In the genomic region with DNA sequence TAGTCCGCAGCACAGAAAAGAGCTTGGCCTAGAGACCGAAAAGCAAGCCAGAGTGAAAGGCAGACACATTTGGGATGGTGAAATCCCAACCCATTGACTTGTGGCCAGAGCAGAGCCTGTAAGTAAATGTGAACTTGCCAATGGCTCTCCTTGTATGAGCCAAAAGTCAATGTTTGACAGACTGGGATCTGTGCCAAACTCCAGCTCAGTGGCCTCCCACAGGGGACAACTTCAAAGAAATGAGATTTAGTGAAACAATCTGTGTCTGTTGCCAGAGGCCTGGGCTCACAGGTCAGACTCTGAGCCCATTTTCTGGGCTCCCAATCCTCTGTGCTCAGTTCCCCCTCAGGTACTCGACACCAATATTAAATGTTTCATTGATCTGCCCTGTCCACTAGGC, we compare ENCODE assay signal across 10 mouse cellular contexts.
A peak's percentile ranks its signal among the peaks of the same experiment; 100 is the strongest.
DNase-seq lines count a peak whose midpoint lies in the region; ATAC-seq lines count a peak whose summit lies in the region.
"Had no signal": no experiment of that assay in that cellular context is flagged by ENCODE, and none has a peak within 500 bp of the region (broad histone marks: within the 10 kb centered on the region; RNA-seq: fewer than 3 reads in every experiment).

No protein-coding gene starts in this region.

- H3K4me3 ChIP-seq in forebrain, embryonic 14.5 days (ENCODE audit: low read depth, low read length): no peak overlapping the region
- H3K4me3 ChIP-seq in forebrain, embryonic 10.5 days: no peak overlapping the region
- H3K4me3 ChIP-seq in hindbrain, embryonic 16.5 days (ENCODE audit: low read length): no peak overlapping the region
- H3K4me3 ChIP-seq in liver, embryonic 13.5 days (replicated peaks): no peak overlapping the region
- H3K4me3 ChIP-seq in stomach, embryonic 15.5 days (replicated peaks): no peak overlapping the region
- H3K4me3 ChIP-seq: embryonic facial prominence, embryonic 12.5 days; neural tube, embryonic 12.5 days had no signal

- 84% methylated on average over 3 of the region's 3 CpGs for WGBS in forebrain, embryonic 14.5 days
- whole genome bisulfite sequencing in forebrain, embryonic 10.5 days: 87% methylated on average over 3 of the region's 3 CpGs
- 54% methylated on average over 3 of the region's 3 CpGs for WGBS in hindbrain, embryonic 16.5 days
- 64% methylated on average over 3 of the region's 3 CpGs for WGBS in liver, embryonic 13.5 days (ENCODE audit: insufficient replicate concordance)
- WGBS in stomach, embryonic 15.5 days: 65% methylated on average over 3 of the region's 3 CpGs

- no peaks in the 10 kb centered on the region for H3K36me3 ChIP-seq in forebrain, embryonic 14.5 days (ENCODE audit: control insufficient read depth, insufficient read depth, low read length)
- H3K36me3 ChIP-seq in forebrain, embryonic 10.5 days (replicated peaks): peaks cover 18% of the 10 kb centered on the region
- H3K36me3 ChIP-seq in hindbrain, embryonic 16.5 days (ENCODE audit: control insufficient read depth, insufficient read depth, low read length): no peaks in the 10 kb centered on the region; the same call in 1 of the 2 replicates
- no peaks in the 10 kb centered on the region for H3K36me3 ChIP-seq in liver, embryonic 13.5 days
- H3K36me3 ChIP-seq in stomach, embryonic 15.5 days: no peaks in the 10 kb centered on the region

- H3K9ac ChIP-seq in forebrain, embryonic 14.5 days (ENCODE audit: low read length): no peak overlapping the region
- no peak overlapping the region for H3K9ac ChIP-seq in hindbrain, embryonic 16.5 days (ENCODE audit: low read depth, low read length)
- no peak overlapping the region for H3K9ac ChIP-seq in liver, embryonic 13.5 days
- H3K9ac ChIP-seq in stomach, embryonic 15.5 days: no peak overlapping the region
- H3K9ac ChIP-seq: embryonic facial prominence, embryonic 12.5 days; neural tube, embryonic 12.5 days had no signal

- H3K4me1 ChIP-seq in forebrain, embryonic 14.5 days (ENCODE audit: control insufficient read depth, insufficient read depth, low read length): no peaks in the 10 kb centered on the region
- H3K4me1 ChIP-seq in forebrain, embryonic 10.5 days: peaks cover 20% of the 10 kb centered on the region
- peaks cover 12% of the 10 kb centered on the region for H3K4me1 ChIP-seq in hindbrain, embryonic 16.5 days (ENCODE audit: control insufficient read depth, insufficient read depth, low read depth, low read length)
- H3K4me1 ChIP-seq in liver, embryonic 13.5 days (replicated peaks): no peaks in the 10 kb centered on the region; the same call in 1 of the 2 replicates
- peaks cover 10% of the 10 kb centered on the region; the same call in 1 of the 2 replicates for H3K4me1 ChIP-seq in stomach, embryonic 15.5 days

- H3K27me3 ChIP-seq in forebrain, embryonic 14.5 days (replicated peaks; ENCODE audit: control insufficient read depth, insufficient read depth, low read length): no peaks in the 10 kb centered on the region
- no peaks in the 10 kb centered on the region for H3K27me3 ChIP-seq in forebrain, embryonic 10.5 days (ENCODE audit: poor library complexity, severe bottlenecking)
- H3K27me3 ChIP-seq in hindbrain, embryonic 16.5 days (replicated peaks; ENCODE audit: control insufficient read depth, insufficient read depth, low read length): no peaks in the 10 kb centered on the region
- no peaks in the 10 kb centered on the region for H3K27me3 ChIP-seq in liver, embryonic 13.5 days
- no peaks in the 10 kb centered on the region for H3K27me3 ChIP-seq in stomach, embryonic 15.5 days (replicated peaks)
- H3K27me3 ChIP-seq: embryonic facial prominence, embryonic 12.5 days; neural tube, embryonic 12.5 days had no signal

- H3K4me2 ChIP-seq in forebrain, embryonic 14.5 days (ENCODE audit: low read length): no peak overlapping the region
- no peak overlapping the region for H3K4me2 ChIP-seq in hindbrain, embryonic 16.5 days (ENCODE audit: low read length)
- H3K4me2 ChIP-seq in liver, embryonic 13.5 days: no peak overlapping the region
- H3K4me2 ChIP-seq in stomach, embryonic 15.5 days: no peak overlapping the region
- H3K4me2 ChIP-seq: embryonic facial prominence, embryonic 12.5 days; neural tube, embryonic 12.5 days had no signal

- H3K27ac ChIP-seq in forebrain, embryonic 14.5 days (ENCODE audit: low read depth, low read length): no peak overlapping the region
- H3K27ac ChIP-seq in forebrain, embryonic 10.5 days: no peak overlapping the region
- H3K27ac ChIP-seq in hindbrain, embryonic 16.5 days (ENCODE audit: low read depth, low read length): peak overlapping the region; percentile 51; the same call in 1 of the 2 replicates
- no peak overlapping the region for H3K27ac ChIP-seq in liver, embryonic 13.5 days
- H3K27ac ChIP-seq in stomach, embryonic 15.5 days: no peak overlapping the region
- H3K27ac ChIP-seq: embryonic facial prominence, embryonic 12.5 days; neural tube, embryonic 12.5 days had no signal

- DNase-seq in forebrain, embryonic 14.5 days (ENCODE audit: low spot score): peak; percentile 47
- DNase-seq in forebrain, embryonic 10.5 days (ENCODE audit: extremely low spot score, low spot score): no peak
- peak; percentile 25 for DNase-seq in gastrocnemius, adult 18-20 months (ENCODE audit: low spot score)
- DNase-seq in liver, embryonic 13.5 days: peak; percentile 9
- DNase-seq in urinary bladder, postnatal 25 days (ENCODE audit: low spot score): no peak

- H3K9me3 ChIP-seq in forebrain, embryonic 14.5 days (replicated peaks; ENCODE audit: control insufficient read depth, low read length): no peaks in the 10 kb centered on the region
- peaks cover 10% of the 10 kb centered on the region for H3K9me3 ChIP-seq in forebrain, embryonic 10.5 days
- H3K9me3 ChIP-seq in hindbrain, embryonic 16.5 days (ENCODE audit: control insufficient read depth, low read length): peaks cover 7% of the 10 kb centered on the region; the same call in 1 of the 2 replicates
- H3K9me3 ChIP-seq in liver, embryonic 13.5 days (replicated peaks): no peaks in the 10 kb centered on the region; the same call in 1 of the 2 replicates
- H3K9me3 ChIP-seq in stomach, embryonic 15.5 days: no peaks in the 10 kb centered on the region

- no peak for ATAC-seq in forebrain, embryonic 14.5 days
- ATAC-seq in hindbrain, embryonic 16.5 days: peak; percentile 88
- ATAC-seq in liver, embryonic 13.5 days (ENCODE audit: low read depth): peak; percentile 76
- ATAC-seq in stomach, embryonic 15.5 days (ENCODE audit: insufficient read depth, low FRiP score, low read depth): peak; percentile 68
- ATAC-seq in CD4-positive, CD25-positive, alpha-beta regulatory T cell, adult 4 months: no peak

Comparison
In these comparisons a context has a peak if more than half of its experiments do, and no peak if none do; other contexts are left out.
1. DNase-seq: peak in forebrain, embryonic 14.5 days (single experiment), gastrocnemius, adult 18-20 months (single experiment) and liver, embryonic 13.5 days (single experiment); none in forebrain, embryonic 10.5 days (single experiment) and urinary bladder, postnatal 25 days (single experiment).
2. ATAC-seq: peak in hindbrain, embryonic 16.5 days (single experiment), liver, embryonic 13.5 days (single experiment) and stomach, embryonic 15.5 days (single experiment); none in forebrain, embryonic 14.5 days (single experiment) and CD4-positive, CD25-positive, alpha-beta regulatory T cell, adult 4 months (single experiment).